Mouse (Mus musculus) stomach, embryonic 16.5 days (tissue): ENCODE data around the gene Col4a3bp. TPM values are rescaled to one million over a fixed set of nuclear protein-coding genes. Genes with fewer than 3 reads are reported as not detected.

Experiments used
- ATAC-seq: fragments of 200-750 bp; cut with Nextera tagmentation; 2 replicates; pipeline ENCODE4 v1.8.0; 2017; ENCODE audit warnings: moderate number of reproducible peaks, moderate TSS enrichment; ENCODE audit not compliant: insufficient read depth, low FRiP score
- H3K27ac ChIP-seq: fragments of 300-500 bp; sonication (generic); 2 replicates; pipeline ENCODE4 v1.5.1; 2014; ENCODE audit warnings: low read length
- H3K27me3 ChIP-seq: fragments of 300-500 bp; sonication (generic); 2 replicates; pipeline ENCODE4 v1.6.1; 2014; ENCODE audit warnings: low read length, control low read depth, mixed read lengths; ENCODE audit not compliant: control insufficient read depth, insufficient read depth
- H3K36me3 ChIP-seq: fragments of 300-500 bp; sonication (generic); 2 replicates; pipeline ENCODE4 v1.6.1; 2014; ENCODE audit warnings: low read length; ENCODE audit not compliant: control insufficient read depth, insufficient read depth
- H3K4me1 ChIP-seq: fragments of 300-500 bp; sonication (generic); 2 replicates; pipeline ENCODE4 v1.6.1; 2014; ENCODE audit warnings: low read length, control low read depth, mixed read lengths; ENCODE audit not compliant: control insufficient read depth, insufficient read depth
- H3K4me2 ChIP-seq: fragments of 300-500 bp; sonication (generic); 2 replicates; pipeline ENCODE4 v1.6.1; 2014; ENCODE audit warnings: low read depth, low read length, mixed read lengths
- H3K4me3 ChIP-seq: fragments of 300-500 bp; sonication (generic); replicated peaks from 2 replicates; pipeline ENCODE4 v1.5.1; 2014; ENCODE audit warnings: mild to moderate bottlenecking, low read length
- H3K9ac ChIP-seq: fragments of 300-500 bp; sonication (generic); 2 replicates; pipeline ENCODE4 v1.6.1; 2014; ENCODE audit warnings: low read length
- H3K9me3 ChIP-seq: fragments of 300-500 bp; sonication (generic); replicated peaks from 2 replicates; pipeline ENCODE4 v1.6.1; 2016; ENCODE audit warnings: low read length, control low read depth; ENCODE audit not compliant: control insufficient read depth
- WGBS: fragments of 180-500 bp; shearing (Covaris S2); extraction: QIAGEN DNeasy Blood & Tissue Kit; methylation state at CpG from one replicate; pipeline ENCODE4 v1.1.7; 2014; 5-methylcytosine and 5-hydroxymethylcytosine counted together
- polyA plus RNA-seq: library from polyadenylated mRNA; unstranded; fragments of >200 nt; fragmentation: Nextera tagmentation; extraction: Ambion mirVana; gene quantifications from 2 replicates; pipeline ENCODE4 v1.2.1, GENCODE M21; 2015

The Col4a3bp gene
- polyA plus RNA-seq, 1 experiment from 2014 or later = 10.4 TPM

GRCm38 (mm10) chr13:96671078-96671905 is 128.9 kb downstream of the Col4a3bp start:
- H3K4me2 ChIP-seq = peak overlapping the region; percentile 85
- peak overlapping the region; percentile 98 for H3K4me3 ChIP-seq
- H3K27ac ChIP-seq = peak overlapping the region; percentile 89
- no peak for ATAC-seq
- no peaks in the 10 kb centered on the region for H3K27me3 ChIP-seq
- H3K9me3 ChIP-seq = no peaks in the 10 kb centered on the region
- no peaks in the 10 kb centered on the region for H3K36me3 ChIP-seq
- peaks cover 22% of the 10 kb centered on the region for H3K4me1 ChIP-seq
- WGBS = 13% methylated on average over 31 of the region's 31 CpGs
- peak overlapping the region; percentile 70 for H3K9ac ChIP-seq

GRCm38 (mm10) chr13:96671906-96672234 is 129.5 kb downstream of the Col4a3bp start:
- Histone ChIP-seq H3K9me3 (no peaks in the 10 kb centered on the region), H3K27me3 (no peaks in the 10 kb centered on the region), H3K4me1 (peaks cover 22% of the 10 kb centered on the region), H3K27ac (no peak overlapping the region), H3K4me3 (no peak overlapping the region), H3K9ac (no peak overlapping the region), H3K36me3 (no peaks in the 10 kb centered on the region), H3K4me2 (no peak overlapping the region)
- ATAC-seq = no peak
- 94% methylated on average over 5 of the region's 5 CpGs for WGBS

GRCm38 (mm10) chr13:96672276-96672675 is 129.9 kb downstream of the Col4a3bp start:
- ATAC-seq = no peak
- peaks cover 22% of the 10 kb centered on the region for H3K4me1 ChIP-seq
- no peak overlapping the region for H3K4me3 ChIP-seq
- H3K27me3 ChIP-seq = no peaks in the 10 kb centered on the region
- no peaks in the 10 kb centered on the region for H3K9me3 ChIP-seq
- H3K4me2 ChIP-seq = no peak overlapping the region
- no peaks in the 10 kb centered on the region for H3K36me3 ChIP-seq
- 70% methylated on average over 6 of the region's 6 CpGs for WGBS
- no peak overlapping the region for H3K9ac ChIP-seq
- no peak overlapping the region for H3K27ac ChIP-seq

- 73% methylated on average over 7 of the region's 7 CpGs for WGBS
- no peak for ATAC-seq
- no peak overlapping the region for H3K4me3 ChIP-seq
- no peaks in the 10 kb centered on the region for H3K9me3 ChIP-seq
- H3K9ac ChIP-seq = no peak overlapping the region
- no peak overlapping the region for H3K4me2 ChIP-seq
- no peak overlapping the region for H3K27ac ChIP-seq
- no peaks in the 10 kb centered on the region for H3K27me3 ChIP-seq
- H3K4me1 ChIP-seq = peaks cover 10% of the 10 kb centered on the region
- H3K36me3 ChIP-seq = no peaks in the 10 kb centered on the region
Observed at GRCm38 (mm10) chr13:96673817-96674216, 131.4 kb downstream of the Col4a3bp start.

GRCm38 (mm10) chr13:96675756-96676155 is 133.3 kb downstream of the Col4a3bp start:
- 81% methylated on average over 6 of the region's 6 CpGs for WGBS
- Histone ChIP-seq H3K4me1 (peaks cover 3% of the 10 kb centered on the region; the same call in 1 of the 2 replicates), H3K4me3 (no peak overlapping the region), H3K9me3 (no peaks in the 10 kb centered on the region), H3K9ac (no peak overlapping the region), H3K36me3 (no peaks in the 10 kb centered on the region), H3K27ac (no peak overlapping the region), H3K27me3 (no peaks in the 10 kb centered on the region), H3K4me2 (no peak overlapping the region)
- ATAC-seq = no peak

- WGBS = 62% methylated on average over 1 of the region's 1 CpGs
- no peak for ATAC-seq
- no peak overlapping the region for H3K4me3 ChIP-seq
Observed at GRCm38 (mm10) chr13:96677071-96677470, 134.7 kb downstream of the Col4a3bp start.

GRCm38 (mm10) chr13:96678616-96679015 is 136.2 kb downstream of the Col4a3bp start:
- WGBS = 60% methylated on average over 6 of the region's 6 CpGs
- H3K4me3 ChIP-seq = no peak overlapping the region
- no peak for ATAC-seq
- H3K36me3 ChIP-seq = no peaks in the 10 kb centered on the region
- no peak overlapping the region for H3K9ac ChIP-seq
- no peaks in the 10 kb centered on the region for H3K27me3 ChIP-seq
- peaks cover 3% of the 10 kb centered on the region; the same call in 1 of the 2 replicates for H3K4me1 ChIP-seq
- no peak overlapping the region for H3K4me2 ChIP-seq
- no peak overlapping the region for H3K27ac ChIP-seq
- no peaks in the 10 kb centered on the region for H3K9me3 ChIP-seq

More at GRCm38 (mm10) chr13:96677071-96677470, 134.7 kb downstream of the Col4a3bp start:
- Histone ChIP-seq H3K9me3 (no peaks in the 10 kb centered on the region), H3K4me2 (no peak overlapping the region), H3K36me3 (no peaks in the 10 kb centered on the region), H3K27ac (no peak overlapping the region), H3K4me1 (peaks cover 3% of the 10 kb centered on the region; the same call in 1 of the 2 replicates), H3K27me3 (no peaks in the 10 kb centered on the region), H3K9ac (no peak overlapping the region)

GRCm38 (mm10) chr13:96680163-96681087 is 138.0 kb downstream of the Col4a3bp start:
- H3K9me3 ChIP-seq = no peaks in the 10 kb centered on the region
- H3K4me3 ChIP-seq = no peak overlapping the region
- ATAC-seq = no peak
- H3K4me1 ChIP-seq = peaks cover 3% of the 10 kb centered on the region; the same call in 1 of the 2 replicates
- WGBS = 66% methylated on average over 9 of the region's 9 CpGs
- H3K9ac ChIP-seq = no peak overlapping the region
- no peaks in the 10 kb centered on the region for H3K36me3 ChIP-seq
- no peak overlapping the region for H3K27ac ChIP-seq
- H3K27me3 ChIP-seq = no peaks in the 10 kb centered on the region
- no peak overlapping the region for H3K4me2 ChIP-seq

GRCm38 (mm10) chr13:96681088-96681620 is 138.7 kb downstream of the Col4a3bp start:
- Histone ChIP-seq H3K9ac (no peak overlapping the region), H3K27ac (no peak overlapping the region), H3K4me2 (no peak overlapping the region), H3K4me3 (no peak overlapping the region), H3K4me1 (peaks cover 3% of the 10 kb centered on the region; the same call in 1 of the 2 replicates), H3K9me3 (no peaks in the 10 kb centered on the region), H3K36me3 (no peaks in the 10 kb centered on the region), H3K27me3 (no peaks in the 10 kb centered on the region)
- no peak for ATAC-seq
